Mouse (Mus musculus) urinary bladder, postnatal 4 days (tissue): ENCODE results near the gene Ube2u.
"Not testable (repeated sequence)": the region's sequence is repeated elsewhere in the genome, so short reads cannot be mapped to it uniquely, and the experiment has no call there.

Experiments
- DNase-seq, 2 experiments: peaks; one replicate each; pipeline ENCODE4 v3.0.0; 2021 to 2022; ENCODE audit warnings: low spot score in 2 of 2

Ube2u gene

GRCm38 (mm10) chr4:100478592-100479321, at the start of gene Ube2u:
Gene Ube2u (plus strand): TSS chr4:100478849.
- peak in 1 of 2 experiments; percentile 63 for DNase-seq

- no peak for DNase-seq
Measured at GRCm38 (mm10) chr4:100429371-100429900, 49.2 kb upstream of the Ube2u start.

- no peak for DNase-seq
Measured at GRCm38 (mm10) chr4:100435281-100436168, 43.1 kb upstream of the Ube2u start.

- no peak for DNase-seq
Measured at GRCm38 (mm10) chr4:100436169-100436547, 42.5 kb upstream of the Ube2u start.

GRCm38 (mm10) chr4:100446897-100447296, 31.8 kb upstream of the Ube2u start:
- DNase-seq = no peak

GRCm38 (mm10) chr4:100462493-100463120, 16.0 kb upstream of the Ube2u start:
- DNase-seq = no peak

GRCm38 (mm10) chr4:100488447-100488846, 9.8 kb downstream of the Ube2u start:
- DNase-seq = no peak

- DNase-seq = no peak
Measured at GRCm38 (mm10) chr4:100495176-100495575, 16.5 kb downstream of the Ube2u start.

GRCm38 (mm10) chr4:100496521-100496920, 17.9 kb downstream of the Ube2u start:
- no peak for DNase-seq

GRCm38 (mm10) chr4:100498192-100498591, 19.5 kb downstream of the Ube2u start:
- no peak for DNase-seq

- DNase-seq = not testable (repeated sequence)
Measured at GRCm38 (mm10) chr4:100499037-100499601, 20.5 kb downstream of the Ube2u start.

- DNase-seq = no peak
Measured at GRCm38 (mm10) chr4:100503337-100503736, 24.7 kb downstream of the Ube2u start.

GRCm38 (mm10) chr4:100517646-100518045, 39.0 kb downstream of the Ube2u start:
- no peak for DNase-seq

- no peak for DNase-seq
Measured at GRCm38 (mm10) chr4:100522534-100522933, 43.9 kb downstream of the Ube2u start.

GRCm38 (mm10) chr4:100524741-100525140, 46.1 kb downstream of the Ube2u start:
- DNase-seq = no peak

GRCm38 (mm10) chr4:100526296-100526695, 47.6 kb downstream of the Ube2u start:
- DNase-seq = no peak

- no peak for DNase-seq
Measured at GRCm38 (mm10) chr4:100527086-100527485, 48.4 kb downstream of the Ube2u start.

GRCm38 (mm10) chr4:100527554-100528001, 48.9 kb downstream of the Ube2u start:
- no peak for DNase-seq

GRCm38 (mm10) chr4:100533607-100534006, 55.0 kb downstream of the Ube2u start:
- no peak for DNase-seq

- no peak for DNase-seq
Measured at GRCm38 (mm10) chr4:100534946-100535345, 56.3 kb downstream of the Ube2u start.

- no peak for DNase-seq
Measured at GRCm38 (mm10) chr4:100537898-100538297, 59.2 kb downstream of the Ube2u start.

- no peak for DNase-seq
Measured at GRCm38 (mm10) chr4:100539483-100539882, 60.8 kb downstream of the Ube2u start.
